Mouse (Mus musculus): ENCODE results near the gene Zcwpw1. TPM values are rescaled to one million over a fixed set of nuclear protein-coding genes. Genes with fewer than 3 reads are reported as not detected.

The Zcwpw1 gene
- polyA plus RNA-seq, 1 experiment from 2014 or later: 22.2 TPM

DNA sequence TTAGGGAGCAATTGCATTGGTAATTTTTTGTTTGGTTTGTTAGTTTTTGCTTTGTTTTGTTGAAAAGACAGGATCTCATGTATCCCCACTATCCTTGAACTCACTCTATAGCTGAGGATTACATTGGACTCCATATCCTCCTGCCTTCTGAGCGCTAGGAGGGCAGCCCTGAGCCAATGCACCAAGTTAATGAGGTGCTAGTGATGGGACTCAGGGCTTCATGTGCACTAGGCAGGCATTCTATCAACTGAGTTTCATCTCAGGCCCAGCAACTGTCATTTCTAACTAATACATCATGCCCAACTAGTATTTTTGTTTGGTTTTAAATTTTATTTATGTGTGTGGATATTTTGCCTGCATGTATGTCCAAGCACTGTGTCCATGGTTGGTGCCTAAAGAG is 18.6 kb downstream of the Zcwpw1 start:
- no peaks in the 10 kb centered on the region for H3K27me3 ChIP-seq
- in situ Hi-C loops (cut with MboI; ENCODE audit: low pct_unique_long_range_greater_than_20kb): loop anchor here (10.0 kb wide), 1 partner anchor 149 kb away; no protein-coding TSS in a partner anchor
- ChIA-PET POLR2A (no interaction called here), CTCF (interaction anchor here (1.3 kb wide), 1 partner anchor 10 kb away, joined by 4 read pairs; no protein-coding TSS in a partner anchor)
- no peak for DNase-seq (ENCODE audit: low read depth, low spot score)
- no peak for ATAC-seq
- TF ChIP-seq CTCF (IDR thresholded peaks at IDR 0.05): no peak

DNA sequence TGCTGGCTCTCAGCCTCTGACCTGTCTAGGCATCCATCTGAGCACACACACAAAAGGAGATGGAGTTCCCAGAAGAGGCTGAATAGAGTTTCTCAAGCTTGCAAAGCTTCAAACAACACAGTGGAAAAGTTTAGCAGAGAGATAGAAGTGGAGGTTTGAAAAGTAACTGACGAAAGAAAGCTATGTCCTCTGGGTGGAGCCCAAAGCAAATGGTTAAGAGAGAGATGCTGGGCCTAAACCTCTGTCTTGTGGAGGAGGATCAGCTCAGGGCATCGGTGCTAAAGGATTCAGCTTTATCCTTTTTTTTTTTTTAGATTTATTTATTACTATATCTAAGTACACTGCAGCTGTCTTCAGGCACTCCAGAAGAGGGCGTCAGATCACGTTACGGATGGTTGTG is 20.7 kb downstream of the Zcwpw1 start:
- POLR2A ChIA-PET: no interaction called here
- DNase-seq (ENCODE audit: low read depth, low spot score) (no peak), ATAC-seq (no peak)
- in situ Hi-C loops (cut with MboI; ENCODE audit: low pct_unique_long_range_greater_than_20kb): loop anchor here (10.0 kb wide), 1 partner anchor 146 kb away; no protein-coding TSS in a partner anchor
- H3K27me3 ChIP-seq: no peaks in the 10 kb centered on the region
- CTCF ChIA-PET: no interaction called here
- no peak for TF ChIP-seq CTCF (IDR thresholded peaks at IDR 0.05)

DNA sequence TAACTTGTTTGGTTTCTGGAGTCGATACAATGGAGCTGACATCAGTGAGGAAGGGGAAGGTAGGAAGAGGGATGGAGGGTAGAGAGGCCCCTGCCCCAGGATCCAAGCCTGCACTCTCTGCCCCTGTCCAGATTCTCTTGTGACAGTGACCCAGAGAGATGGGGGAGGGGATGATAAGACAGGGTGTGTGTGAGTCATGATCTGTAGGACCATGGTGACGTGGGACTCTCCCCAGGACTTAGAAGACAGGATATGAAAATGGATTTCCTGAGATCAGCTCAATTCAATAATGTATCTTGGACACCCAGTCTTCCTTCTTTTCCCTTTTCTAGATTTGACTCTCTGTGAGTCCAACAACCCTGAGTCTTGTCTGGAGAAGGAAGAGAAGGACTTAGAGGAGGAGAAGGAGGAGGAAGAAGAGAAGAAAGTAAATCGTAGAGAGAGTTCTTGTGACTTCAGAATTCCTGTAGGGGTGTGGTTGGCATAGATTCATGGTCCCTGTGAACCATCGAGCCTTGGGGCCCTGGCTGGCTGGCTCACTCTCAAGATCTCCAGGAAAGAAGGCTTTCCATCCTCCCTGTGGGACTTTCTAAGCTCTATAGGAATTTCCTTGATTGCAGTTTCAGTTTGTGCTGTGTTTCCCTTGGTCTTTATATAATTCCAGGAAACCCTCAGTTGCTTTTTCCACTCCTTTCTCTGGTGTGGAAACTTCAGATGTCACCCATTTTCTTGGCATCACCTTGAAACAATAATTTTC is 30.0 kb downstream of the Zcwpw1 start:
- TF ChIP-seq CTCF (IDR thresholded peaks at IDR 0.05): no peak
- no peaks in the 10 kb centered on the region for H3K27me3 ChIP-seq
- no peak for DNase-seq (ENCODE audit: low read depth, low spot score)
- ATAC-seq: no peak
- ChIA-PET CTCF (interaction anchor here (1.4 to 2.0 kb wide), 4 partner anchors 13 to 60 kb away, joined by 4 to 7 read pairs (median 6); no protein-coding TSS in a partner anchor), POLR2A (no interaction called here)
- in situ Hi-C loops (cut with MboI; ENCODE audit: low pct_unique_long_range_greater_than_20kb): no loop called here

DNA sequence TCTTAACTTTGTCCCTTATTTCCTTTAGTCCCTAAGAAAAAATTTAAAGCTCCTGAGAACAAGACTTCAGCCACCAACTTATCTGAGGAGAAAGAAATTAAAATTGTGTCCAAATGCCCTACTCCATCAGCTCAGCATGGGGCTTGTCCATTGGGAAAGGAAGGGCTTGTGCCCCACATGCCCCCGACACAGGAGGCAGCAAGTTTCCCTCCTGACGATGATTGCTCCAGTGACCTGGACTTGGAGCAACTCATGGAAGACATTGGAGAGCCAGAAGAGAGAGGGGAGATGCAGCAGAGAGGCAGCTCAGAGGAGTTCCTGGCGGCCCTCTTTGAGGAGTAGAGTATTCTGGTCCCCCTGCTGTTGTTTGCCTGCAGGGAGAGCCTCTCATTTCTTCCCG is 34.5 kb downstream of the Zcwpw1 start:
- POLR2A ChIA-PET: no interaction called here
- no peaks in the 10 kb centered on the region for H3K27me3 ChIP-seq
- in situ Hi-C loops (cut with MboI; ENCODE audit: low pct_unique_long_range_greater_than_20kb): no loop called here
- CTCF ChIA-PET: no interaction called here
- DNase-seq (ENCODE audit: low read depth, low spot score) (no peak), ATAC-seq (no peak)
- no peak for TF ChIP-seq CTCF (IDR thresholded peaks at IDR 0.05)

DNA sequence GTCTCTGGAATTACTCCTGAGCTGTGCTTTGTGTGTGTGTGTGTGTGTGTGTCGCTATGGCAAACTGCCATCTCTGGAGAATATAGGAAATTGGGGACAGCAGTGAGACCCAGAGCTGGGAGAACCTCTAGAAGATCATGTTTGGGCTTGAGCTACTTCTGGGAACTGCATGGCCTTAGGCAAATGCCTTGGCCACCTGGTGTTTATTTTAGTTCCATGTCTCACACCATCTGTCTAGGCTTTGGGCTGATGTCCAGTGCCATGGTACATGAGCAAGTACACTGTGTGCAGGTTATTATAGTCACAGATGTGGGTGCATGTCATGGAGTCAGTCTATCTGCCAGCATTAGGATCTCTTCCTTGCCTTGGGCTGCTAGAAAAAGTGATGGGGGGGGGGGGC is 35.0 kb downstream of the Zcwpw1 start:
- TF ChIP-seq CTCF (IDR thresholded peaks at IDR 0.05): no peak
- ChIA-PET POLR2A (interaction anchor here (0.6 kb wide), 1 partner anchor 257 kb away, joined by 3 read pairs; no protein-coding TSS in a partner anchor), CTCF (no interaction called here)
- no peak for ATAC-seq
- DNase-seq (ENCODE audit: low read depth, low spot score): no peak
- in situ Hi-C loops (cut with MboI; ENCODE audit: low pct_unique_long_range_greater_than_20kb): no loop called here
- H3K27me3 ChIP-seq: no peaks in the 10 kb centered on the region

DNA sequence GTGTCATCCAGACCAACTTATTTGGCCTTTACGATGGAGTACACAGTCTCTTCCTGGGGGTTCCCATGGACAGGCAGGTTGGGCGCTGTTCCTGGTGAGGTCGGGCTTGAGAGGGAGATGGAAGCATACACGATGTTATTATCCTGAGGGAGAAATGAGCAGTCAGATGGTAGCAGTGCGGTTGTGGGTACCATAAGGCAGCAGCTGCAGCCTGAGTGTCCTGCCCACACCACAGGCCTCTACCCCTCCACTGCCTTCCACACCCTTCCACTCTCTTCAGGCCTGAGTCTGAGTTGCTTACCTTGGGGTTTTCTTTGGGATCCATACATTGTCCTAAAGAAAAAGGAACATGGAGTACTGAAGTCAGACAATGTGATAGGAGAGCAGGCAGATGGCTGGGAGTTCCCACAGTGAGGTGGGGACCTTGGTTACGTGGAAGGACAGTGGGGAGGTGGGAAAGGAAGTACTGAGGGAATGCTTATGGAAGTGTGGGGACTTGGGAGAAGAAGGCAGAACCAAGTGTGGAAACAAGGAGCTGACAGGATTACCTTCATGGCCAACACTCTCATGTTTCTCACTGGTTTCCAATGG is 36.0 kb downstream of the Zcwpw1 start:
- in situ Hi-C loops (cut with MboI; ENCODE audit: low pct_unique_long_range_greater_than_20kb): no loop called here
- no peak for ATAC-seq
- H3K27me3 ChIP-seq: no peaks in the 10 kb centered on the region
- no peak for TF ChIP-seq CTCF (IDR thresholded peaks at IDR 0.05)
- DNase-seq (ENCODE audit: low read depth, low spot score): no peak
- POLR2A ChIA-PET: no interaction called here
- CTCF ChIA-PET: no interaction called here

DNA sequence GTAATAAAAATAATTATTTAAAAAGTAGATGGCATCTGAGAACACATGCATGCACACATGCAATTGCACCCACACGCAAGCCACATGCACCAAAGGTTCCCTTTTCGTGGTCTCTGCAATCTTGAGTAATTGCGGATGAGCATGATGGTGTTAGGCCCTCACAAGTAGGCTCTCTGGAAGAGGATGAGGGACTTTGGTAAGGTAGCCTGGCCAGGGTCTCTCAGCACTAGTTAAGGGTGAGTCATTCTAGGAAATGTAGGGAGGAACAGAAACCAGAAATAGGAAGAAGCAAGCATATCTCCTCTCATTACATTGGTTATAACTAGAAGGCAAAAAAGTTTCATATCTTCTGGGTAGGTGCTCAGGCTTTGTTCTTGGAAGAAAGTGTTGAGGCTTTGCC is 37.4 kb downstream of the Zcwpw1 start:
- POLR2A ChIA-PET: no interaction called here
- DNase-seq (ENCODE audit: low read depth, low spot score) (no peak), ATAC-seq (no peak)
- no peak for TF ChIP-seq CTCF (IDR thresholded peaks at IDR 0.05)
- CTCF ChIA-PET: interaction anchor here (0.7 kb wide), 1 partner anchor 20 kb away, joined by 3 read pairs; no protein-coding TSS in a partner anchor
- H3K27me3 ChIP-seq: no peaks in the 10 kb centered on the region
- in situ Hi-C loops (cut with MboI; ENCODE audit: low pct_unique_long_range_greater_than_20kb): no loop called here

DNA sequence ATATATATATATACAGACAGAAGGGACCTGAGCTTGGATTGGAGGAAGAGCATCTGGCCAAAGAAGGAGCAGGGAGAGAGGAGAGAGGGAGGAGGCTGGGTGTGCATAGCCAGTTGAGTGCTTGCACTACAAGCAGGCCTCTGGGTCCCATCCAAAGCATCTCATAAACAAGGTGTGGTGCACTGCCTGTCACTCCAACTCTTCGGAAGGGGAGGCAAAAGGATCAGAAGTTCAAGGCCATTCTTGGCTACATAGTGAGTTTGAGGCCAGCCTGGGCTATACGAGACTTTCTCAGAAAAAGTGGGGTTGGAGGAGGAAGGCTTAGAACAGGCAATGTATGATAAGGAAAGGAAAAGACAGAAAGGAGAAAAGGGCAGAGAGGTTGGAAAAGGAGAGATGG is 38.4 kb downstream of the Zcwpw1 start:
- no peak for DNase-seq (ENCODE audit: low read depth, low spot score)
- no peaks in the 10 kb centered on the region for H3K27me3 ChIP-seq
- POLR2A ChIA-PET: no interaction called here
- no peak for ATAC-seq
- CTCF ChIA-PET: interaction anchor here (0.7 kb wide), 1 partner anchor 21 kb away, joined by 3 read pairs; no protein-coding TSS in a partner anchor
- in situ Hi-C loops (cut with MboI; ENCODE audit: low pct_unique_long_range_greater_than_20kb): no loop called here
- TF ChIP-seq CTCF (IDR thresholded peaks at IDR 0.05): no peak

DNA sequence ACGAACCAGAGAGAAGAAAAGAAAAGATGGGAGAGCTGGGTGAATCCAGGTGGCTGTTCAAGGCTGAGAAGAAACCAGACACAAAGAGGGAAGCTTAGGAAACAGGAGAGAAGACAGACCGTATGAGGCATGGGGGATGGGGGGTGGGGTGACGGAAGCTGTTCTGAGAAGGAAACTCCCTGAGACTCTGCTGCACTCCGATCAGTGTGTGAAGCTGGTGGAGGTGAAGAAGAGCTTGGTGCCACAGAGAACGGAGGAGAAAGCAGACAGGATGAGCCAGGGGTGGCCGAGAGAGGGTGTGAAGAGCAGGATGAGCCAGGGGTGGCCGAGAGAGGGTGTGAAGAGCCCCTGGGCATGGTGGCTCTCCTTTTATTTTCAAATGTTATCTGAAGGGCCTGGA is 38.8 kb downstream of the Zcwpw1 start:
- ChIA-PET POLR2A (no interaction called here), CTCF (no interaction called here)
- no peak for ATAC-seq
- DNase-seq (ENCODE audit: low read depth, low spot score): no peak
- no peaks in the 10 kb centered on the region for H3K27me3 ChIP-seq
- no peak for TF ChIP-seq CTCF (IDR thresholded peaks at IDR 0.05)
- in situ Hi-C loops (cut with MboI; ENCODE audit: low pct_unique_long_range_greater_than_20kb): no loop called here

DNA sequence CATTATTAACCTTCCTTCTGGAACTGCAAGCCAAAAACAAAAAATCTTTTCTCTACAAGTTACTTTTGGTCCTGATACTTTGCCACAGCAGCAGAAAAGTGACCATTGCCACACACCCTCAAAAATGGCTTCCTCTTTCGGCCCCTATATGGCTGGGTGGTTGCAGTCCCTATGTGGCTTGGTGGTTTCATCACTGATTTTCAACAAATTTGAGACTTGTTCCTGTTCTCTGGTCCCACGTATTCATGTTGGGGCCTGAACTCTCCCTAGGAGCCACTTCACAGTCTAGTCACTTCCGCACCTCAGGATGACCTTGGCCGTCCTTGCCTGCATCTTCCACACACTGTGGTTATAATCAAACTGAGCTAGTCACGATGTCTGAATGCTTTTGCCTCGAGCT is 41.1 kb downstream of the Zcwpw1 start:
- TF ChIP-seq CTCF (IDR thresholded peaks at IDR 0.05): no peak
- POLR2A ChIA-PET: no interaction called here
- DNase-seq (ENCODE audit: low read depth, low spot score) (no peak), ATAC-seq (no peak)
- H3K27me3 ChIP-seq: no peaks in the 10 kb centered on the region
- CTCF ChIA-PET: no interaction called here
- in situ Hi-C loops (cut with MboI; ENCODE audit: low pct_unique_long_range_greater_than_20kb): no loop called here

DNA sequence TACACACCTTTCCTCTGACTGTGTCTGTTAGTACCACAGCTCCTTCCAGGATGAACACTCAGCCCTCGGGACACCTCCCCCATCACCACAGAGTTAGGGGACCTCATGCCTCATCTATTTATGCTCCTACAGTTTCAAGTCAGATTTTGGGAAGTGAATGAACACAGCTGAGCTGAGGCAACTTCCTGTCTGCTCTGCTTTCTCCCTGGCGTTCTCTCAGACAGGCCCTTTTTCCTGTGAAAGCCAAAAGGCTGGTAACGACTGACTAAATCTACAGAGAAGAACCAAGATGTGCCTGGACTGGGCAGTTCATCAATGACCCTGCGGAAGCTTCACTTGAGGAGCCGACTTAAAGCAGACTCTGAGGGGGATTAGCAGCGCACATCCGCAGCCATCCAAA is 42.6 kb downstream of the Zcwpw1 start:
- ATAC-seq (no peak), DNase-seq (ENCODE audit: low read depth, low spot score) (no peak)
- ChIA-PET POLR2A (no interaction called here), CTCF (interaction anchor here (1.2 kb wide), 1 partner anchor 13 kb away, joined by 4 read pairs; no protein-coding TSS in a partner anchor)
- TF ChIP-seq CTCF (IDR thresholded peaks at IDR 0.05): no peak
- in situ Hi-C loops (cut with MboI; ENCODE audit: low pct_unique_long_range_greater_than_20kb): no loop called here
- no peaks in the 10 kb centered on the region for H3K27me3 ChIP-seq
